Comparison of ENCODE assay signal across 8 mouse cellular contexts in genomic region chr14:21853456-21854109, GRCm38 (mm10). TPM values are rescaled to one million over a fixed set of nuclear protein-coding genes. Genes with fewer than 3 reads are reported as not detected.
A peak's percentile ranks its signal among the peaks of the same experiment; 100 is the strongest.
DNase-seq lines count a peak whose midpoint lies in the region; ATAC-seq and TF ChIP-seq lines count a peak whose summit lies in the region.

No protein-coding gene starts in this region.

- ATAC-seq in G1E (ENCODE audit: extremely low read depth, insufficient number of reproducible peaks, low FRiP score, poor library complexity, severe bottlenecking) = no peak
- peak; percentile 47 for ATAC-seq in forebrain, embryonic 11.5 days (replicated peaks; ENCODE audit: low FRiP score)

- peaks cover 11% of the 10 kb centered on the region; the same call in 1 of the 2 replicates for H3K27me3 ChIP-seq in G1E (ENCODE audit: insufficient read depth, low read length)
- no peaks in the 10 kb centered on the region for H3K27me3 ChIP-seq in forebrain, embryonic 11.5 days (ENCODE audit: control insufficient read depth, insufficient read depth, low read length)

- H3K9ac ChIP-seq in forebrain, embryonic 11.5 days (ENCODE audit: low read length) = peak overlapping the region; percentile 27; the same call in 1 of the 2 replicates

- no peaks in the 10 kb centered on the region for H3K9me3 ChIP-seq in G1E (replicated peaks)
- no peaks in the 10 kb centered on the region for H3K9me3 ChIP-seq in forebrain, embryonic 11.5 days (ENCODE audit: control insufficient read depth, low read length)

- TF ChIP-seq CTCF in G1E (IDR thresholded peaks at IDR 0.05; ENCODE audit: low read depth, low read length) = peak; percentile 46; the same call in 1 of the 2 replicates
- peak; percentile 72 for TF ChIP-seq CTCF in layer of hippocampus, adult 2 months (conservative IDR thresholded peaks at IDR 0.05)

- H3K27ac ChIP-seq in forebrain, embryonic 11.5 days (ENCODE audit: low read depth, low read length) = no peak overlapping the region
- H3K27ac ChIP-seq in layer of hippocampus, adult 2 months = no peak overlapping the region

- 9% methylated on average over 17 of the region's 17 CpGs for WGBS in forebrain, embryonic 11.5 days

- peaks cover 11% of the 10 kb centered on the region for H3K36me3 ChIP-seq in G1E (replicated peaks)
- no peaks in the 10 kb centered on the region for H3K36me3 ChIP-seq in forebrain, embryonic 11.5 days (ENCODE audit: control insufficient read depth, insufficient read depth, low read length)

- H3K4me3 ChIP-seq in G1E (ENCODE audit: low read depth, low read length) = peak overlapping the region; percentile 52; the same call in 1 of the 2 replicates
- peak overlapping the region; percentile 4; the same call in 1 of the 2 replicates for H3K4me3 ChIP-seq in forebrain, embryonic 11.5 days (ENCODE audit: low read depth, low read length)
- peak overlapping the region; percentile 10; the same call in 1 of the 2 replicates for H3K4me3 ChIP-seq in layer of hippocampus, adult 2 months

- peaks cover 68% of the 10 kb centered on the region for H3K4me1 ChIP-seq in G1E (ENCODE audit: insufficient read depth, low read depth, low read length)
- H3K4me1 ChIP-seq in forebrain, embryonic 11.5 days (replicated peaks; ENCODE audit: control insufficient read depth, insufficient read depth, low read length) = 0 out of 2 replicates have a peak, but pooled peaks cover 7% of the 10 kb centered on the region

- DNase-seq in G1E (ENCODE audit: low spot score) = peak; percentile 68
- DNase-seq in c-Kit-positive CD71-positive TER-119-negative erythroid progenitor cells, embryonic 14.5 days (ENCODE audit: low read depth) = peak; percentile 91
- peak; percentile 91 for DNase-seq in forebrain, embryonic 11.5 days (ENCODE audit: low spot score)
- peak; percentile 62 to 73 for DNase-seq in heart, postnatal 36 days
- peak; percentile 73 to 74 for DNase-seq in layer of hippocampus, adult 2 months (ENCODE audit: low spot score in 2 of 2)
- peak; percentile 85 for DNase-seq in lung, postnatal 10 days
- peak; percentile 66 for DNase-seq in ovary, postnatal 14 days (ENCODE audit: low spot score)
- peak; percentile 59 to 79 for DNase-seq in thymus, postnatal 10 days (ENCODE audit: low spot score in 2 of 2)

- intact Hi-C loops in heart, postnatal 36 days (cut with DNase I) = loop anchor here (2.0 to 10.0 kb wide), 3 partner anchors 37 to 1551 kb away; no protein-coding TSS in a partner anchor

- H3K4me2 ChIP-seq in forebrain, embryonic 11.5 days (ENCODE audit: low read depth, low read length, severe bottlenecking) = peak overlapping the region; percentile 45

RNA-seq across cellular contexts. Expression of gene Comtd1, which starts 4.8 kb away (rescaled TPM):
- total RNA-seq in G1E (2014; fragmentation: Nextera tagmentation) = 23.3 and 33.0 TPM in 2 replicates
- total RNA-seq in G1E (2017) = 20.6 and 24.5 TPM in 2 replicates
- 49.2 and 49.5 TPM in 2 replicates for polyA plus RNA-seq in G1E (2012)
- polyA plus RNA-seq in forebrain, embryonic 11.5 days (2014; fragmentation: Nextera tagmentation; extraction: Ambion mirVana) = 11.9 and 13.7 TPM in 2 replicates
- total RNA-seq in heart, postnatal 36 days (2021) = 1 to 10 TPM; 8.5 to 8.8 TPM
- total RNA-seq in layer of hippocampus, adult 2 months (2021) = 10 to 100 TPM; 25.4 to 27.5 TPM

RNA-seq across cellular contexts. Expression of gene Vdac2, which starts 28.5 kb away (rescaled TPM):
- 525 and 570 TPM in 2 replicates for total RNA-seq in G1E (2014; fragmentation: Nextera tagmentation)
- total RNA-seq in G1E (2017) = 445 and 495 TPM in 2 replicates
- 636 and 648 TPM in 2 replicates for polyA plus RNA-seq in G1E (2012)
- polyA plus RNA-seq in forebrain, embryonic 11.5 days (2014; fragmentation: Nextera tagmentation; extraction: Ambion mirVana) = 254 and 262 TPM in 2 replicates
- 100 to 1,000 TPM; 491 to 519 TPM for total RNA-seq in heart, postnatal 36 days (2021)
- 100 to 1,000 TPM; 223 to 230 TPM for total RNA-seq in layer of hippocampus, adult 2 months (2021)
